Mouse (Mus musculus): ENCODE results near the gene Polk. TPM values are rescaled to one million over a fixed set of nuclear protein-coding genes. Genes with fewer than 3 reads are reported as not detected.

The Polk gene
- polyA plus RNA-seq, 1 experiment from 2014 or later: 7.6 TPM

- no peak for ATAC-seq (ENCODE audit: insufficient number of reproducible peaks, insufficient read depth, low FRiP score, low read depth)
- no peak overlapping the region for H3K27ac ChIP-seq (replicated peaks in 1 of 2; ENCODE audit: control insufficient read depth in 1 of 2, insufficient read depth in 1 of 2, low read depth in 2 of 2, low read length in 2 of 2)
- no peaks in the 10 kb centered on the region for H3K27me3 ChIP-seq (ENCODE audit: control insufficient read depth, insufficient read depth, low read length)
- H3K4me2 ChIP-seq (ENCODE audit: low read length): no peak overlapping the region
- no peak overlapping the region for H3K4me3 ChIP-seq (ENCODE audit: control insufficient read depth in 1 of 2, insufficient read depth in 1 of 2, low read depth in 1 of 2, low read length in 2 of 2)
- WGBS: 89% methylated on average over 3 of the region's 3 CpGs
- no peaks in the 10 kb centered on the region for H3K36me3 ChIP-seq (ENCODE audit: control insufficient read depth, insufficient read depth, low read length)
- no peak overlapping the region for H3K9ac ChIP-seq (ENCODE audit: low read length)
- H3K9me3 ChIP-seq (ENCODE audit: control insufficient read depth, low read length): no peaks in the 10 kb centered on the region
- peaks cover 0 to 3% of the 10 kb centered on the region in 2 experiments; a peak in 1 of 4 replicates for H3K4me1 ChIP-seq (ENCODE audit: control insufficient read depth in 2 of 2, insufficient read depth in 2 of 2, low read length in 2 of 2)
Observed at GRCm38 (mm10) chr13:96452621-96453020, 89.8 kb downstream of the Polk start.

- Histone ChIP-seq H3K4me2 (ENCODE audit: low read length) (no peak overlapping the region), H3K27ac (replicated peaks in 1 of 2; ENCODE audit: control insufficient read depth in 1 of 2, insufficient read depth in 1 of 2, low read depth in 2 of 2, low read length in 2 of 2) (no peak overlapping the region; a peak in 1 of 4 replicates), H3K9me3 (ENCODE audit: control insufficient read depth, low read length) (no peaks in the 10 kb centered on the region), H3K9ac (ENCODE audit: low read length) (no peak overlapping the region), H3K36me3 (ENCODE audit: control insufficient read depth, insufficient read depth, low read length) (no peaks in the 10 kb centered on the region), H3K27me3 (ENCODE audit: control insufficient read depth, insufficient read depth, low read length) (no peaks in the 10 kb centered on the region), H3K4me1 (ENCODE audit: control insufficient read depth in 2 of 2, insufficient read depth in 2 of 2, low read length in 2 of 2) (peaks cover 0 to 3% of the 10 kb centered on the region in 2 experiments; a peak in 1 of 4 replicates), H3K4me3 (ENCODE audit: control insufficient read depth in 1 of 2, insufficient read depth in 1 of 2, low read depth in 1 of 2, low read length in 2 of 2) (no peak overlapping the region)
- WGBS: 87% methylated on average over 11 of the region's 11 CpGs
- no peak for ATAC-seq (ENCODE audit: insufficient number of reproducible peaks, insufficient read depth, low FRiP score, low read depth)
Observed at GRCm38 (mm10) chr13:96451386-96452140, 90.8 kb downstream of the Polk start.

- 75% methylated on average over 7 of the region's 7 CpGs for WGBS
- Histone ChIP-seq H3K9me3 (ENCODE audit: control insufficient read depth, low read length) (no peaks in the 10 kb centered on the region), H3K4me3 (ENCODE audit: control insufficient read depth in 1 of 2, insufficient read depth in 1 of 2, low read depth in 1 of 2, low read length in 2 of 2) (no peak overlapping the region), H3K4me1 (ENCODE audit: control insufficient read depth in 2 of 2, insufficient read depth in 2 of 2, low read length in 2 of 2) (peaks cover 0 to 3% of the 10 kb centered on the region in 2 experiments; a peak in 1 of 4 replicates), H3K36me3 (ENCODE audit: control insufficient read depth, insufficient read depth, low read length) (no peaks in the 10 kb centered on the region), H3K4me2 (ENCODE audit: low read length) (no peak overlapping the region), H3K27ac (replicated peaks in 1 of 2; ENCODE audit: control insufficient read depth in 1 of 2, insufficient read depth in 1 of 2, low read depth in 2 of 2, low read length in 2 of 2) (no peak overlapping the region), H3K9ac (ENCODE audit: low read length) (no peak overlapping the region), H3K27me3 (ENCODE audit: control insufficient read depth, insufficient read depth, low read length) (no peaks in the 10 kb centered on the region)
- no peak for ATAC-seq (ENCODE audit: insufficient number of reproducible peaks, insufficient read depth, low FRiP score, low read depth)
Observed at GRCm38 (mm10) chr13:96450869-96451268, 91.5 kb downstream of the Polk start.

- 74% methylated on average over 11 of the region's 11 CpGs for WGBS
- no peak overlapping the region; a peak in 1 of 4 replicates for H3K27ac ChIP-seq (replicated peaks in 1 of 2; ENCODE audit: control insufficient read depth in 1 of 2, insufficient read depth in 1 of 2, low read depth in 2 of 2, low read length in 2 of 2)
- no peaks in the 10 kb centered on the region for H3K27me3 ChIP-seq (ENCODE audit: control insufficient read depth, insufficient read depth, low read length)
- H3K4me2 ChIP-seq (ENCODE audit: low read length): no peak overlapping the region
- no peaks in the 10 kb centered on the region for H3K36me3 ChIP-seq (ENCODE audit: control insufficient read depth, insufficient read depth, low read length)
- H3K9ac ChIP-seq (ENCODE audit: low read length): no peak overlapping the region
- no peak for ATAC-seq (ENCODE audit: insufficient number of reproducible peaks, insufficient read depth, low FRiP score, low read depth)
- H3K9me3 ChIP-seq (ENCODE audit: control insufficient read depth, low read length): no peaks in the 10 kb centered on the region
- H3K4me3 ChIP-seq (ENCODE audit: control insufficient read depth in 1 of 2, insufficient read depth in 1 of 2, low read depth in 1 of 2, low read length in 2 of 2): no peak overlapping the region
- peaks cover 0 to 3% of the 10 kb centered on the region in 2 experiments; a peak in 1 of 4 replicates for H3K4me1 ChIP-seq (ENCODE audit: control insufficient read depth in 2 of 2, insufficient read depth in 2 of 2, low read length in 2 of 2)
Observed at GRCm38 (mm10) chr13:96450205-96450856, 92.0 kb downstream of the Polk start.

- Histone ChIP-seq H3K36me3 (ENCODE audit: control insufficient read depth, insufficient read depth, low read length) (no peaks in the 10 kb centered on the region), H3K27me3 (ENCODE audit: control insufficient read depth, insufficient read depth, low read length) (no peaks in the 10 kb centered on the region), H3K9me3 (ENCODE audit: control insufficient read depth, low read length) (no peaks in the 10 kb centered on the region), H3K4me1 (ENCODE audit: control insufficient read depth in 2 of 2, insufficient read depth in 2 of 2, low read length in 2 of 2) (peaks cover 8 to 16% of the 10 kb centered on the region in 2 experiments), H3K4me3 (ENCODE audit: control insufficient read depth in 1 of 2, insufficient read depth in 1 of 2, low read depth in 1 of 2, low read length in 2 of 2) (no peak overlapping the region), H3K9ac (ENCODE audit: low read length) (no peak overlapping the region), H3K4me2 (ENCODE audit: low read length) (no peak overlapping the region), H3K27ac (replicated peaks in 1 of 2; ENCODE audit: control insufficient read depth in 1 of 2, insufficient read depth in 1 of 2, low read depth in 2 of 2, low read length in 2 of 2) (no peak overlapping the region)
- WGBS: 73% methylated on average over 4 of the region's 4 CpGs
- ATAC-seq (ENCODE audit: insufficient number of reproducible peaks, insufficient read depth, low FRiP score, low read depth): no peak
Observed at GRCm38 (mm10) chr13:96440436-96440835, 101.9 kb downstream of the Polk start.

- no peak for ATAC-seq (ENCODE audit: insufficient number of reproducible peaks, insufficient read depth, low FRiP score, low read depth)
- H3K9ac ChIP-seq (ENCODE audit: low read length): no peak overlapping the region
- 0 out of 4 replicates have a peak overlapping the region, but pooled peaks of 1 of the 2 experiments have one; percentile 7 for H3K27ac ChIP-seq (replicated peaks in 1 of 2; ENCODE audit: control insufficient read depth in 1 of 2, insufficient read depth in 1 of 2, low read depth in 2 of 2, low read length in 2 of 2)
- H3K4me1 ChIP-seq (ENCODE audit: control insufficient read depth in 2 of 2, insufficient read depth in 2 of 2, low read length in 2 of 2): peaks cover 26 to 43% of the 10 kb centered on the region in 2 experiments
- no peaks in the 10 kb centered on the region for H3K27me3 ChIP-seq (ENCODE audit: control insufficient read depth, insufficient read depth, low read length)
- H3K4me3 ChIP-seq (ENCODE audit: control insufficient read depth in 1 of 2, insufficient read depth in 1 of 2, low read depth in 1 of 2, low read length in 2 of 2): no peak overlapping the region
- no peaks in the 10 kb centered on the region for H3K36me3 ChIP-seq (ENCODE audit: control insufficient read depth, insufficient read depth, low read length)
- no peak overlapping the region for H3K4me2 ChIP-seq (ENCODE audit: low read length)
- H3K9me3 ChIP-seq (ENCODE audit: control insufficient read depth, low read length): no peaks in the 10 kb centered on the region
- 78% methylated on average over 1 of the region's 1 CpGs for WGBS
Observed at GRCm38 (mm10) chr13:96436921-96437320, 105.5 kb downstream of the Polk start.

- Histone ChIP-seq H3K9ac (ENCODE audit: low read length) (0 out of 2 replicates have a peak overlapping the region, but pooled peaks have one; percentile 19), H3K27ac (replicated peaks in 1 of 2; ENCODE audit: control insufficient read depth in 1 of 2, insufficient read depth in 1 of 2, low read depth in 2 of 2, low read length in 2 of 2) (peak overlapping the region; percentile 29 to 73), H3K4me3 (ENCODE audit: control insufficient read depth in 1 of 2, insufficient read depth in 1 of 2, low read depth in 1 of 2, low read length in 2 of 2) (peak overlapping the region in 1 of 2 experiments; percentile 10; a peak in 1 of 4 replicates), H3K36me3 (ENCODE audit: control insufficient read depth, insufficient read depth, low read length) (no peaks in the 10 kb centered on the region), H3K9me3 (ENCODE audit: control insufficient read depth, low read length) (no peaks in the 10 kb centered on the region), H3K27me3 (ENCODE audit: control insufficient read depth, insufficient read depth, low read length) (no peaks in the 10 kb centered on the region), H3K4me1 (ENCODE audit: control insufficient read depth in 2 of 2, insufficient read depth in 2 of 2, low read length in 2 of 2) (peaks cover 26 to 44% of the 10 kb centered on the region in 2 experiments), H3K4me2 (ENCODE audit: low read length) (peak overlapping the region; percentile 56)
- 13% methylated on average over 12 of the region's 13 CpGs for WGBS
- no peak for ATAC-seq (ENCODE audit: insufficient number of reproducible peaks, insufficient read depth, low FRiP score, low read depth)
Observed at GRCm38 (mm10) chr13:96435793-96436192, 106.6 kb downstream of the Polk start.
